Mouse (Mus musculus) left cerebral cortex, postnatal 36 days (tissue): ENCODE measurements around the gene Dennd6a. TPM values are rescaled to one million over a fixed set of nuclear protein-coding genes. Genes with fewer than 3 reads are reported as not detected.

Experiments
- DNase-seq, 2 experiments: peaks; one replicate each; pipeline ENCODE4 v3.0.0; 2021 to 2022; ENCODE audit warnings: low spot score in 2 of 2, mixed read lengths in 1 of 2
- intact Hi-C: fragments of 180-260 bp; cut with DNase I; formaldehyde crosslinking; loops from one replicate; pipeline ENCODE4 v1.15.1; 2025
- total RNA-seq, 2 experiments: library from RNA; stranded (reverse); gene quantifications; 2 replicates each; pipeline ENCODE4 v1.2.3; 2021

The Dennd6a gene
- total RNA-seq, 2 experiments from 2014 or later, result 23.6 to 26.7 TPM

- peak; percentile 99 for DNase-seq
- intact Hi-C loops, result loop anchor here (2.0 to 10.0 kb wide), 2 partner anchors 103 to 153 kb away; partner anchors contain the start of gene Slmap
Observed at GRCm38 (mm10) chr14:26637851-26638707, 64.4 kb downstream of the Dennd6a start, which contains the start of gene Arf4. Arf4 (plus strand) TSS chr14:26638074.

- DNase-seq, result peak in 1 of 2 experiments; percentile 35
- intact Hi-C loops, result loop anchor here (2.0 to 10.0 kb wide), 2 partner anchors 104 to 154 kb away; partner anchors contain the start of gene Slmap
Observed at GRCm38 (mm10) chr14:26638708-26639084, 65.0 kb downstream of the Dennd6a start.

- intact Hi-C loops, result loop anchor here (2.0 to 10.0 kb wide), 2 partner anchors 104 to 154 kb away; partner anchors contain the start of gene Slmap
- DNase-seq, result no peak
Observed at GRCm38 (mm10) chr14:26639251-26639650, 65.6 kb downstream of the Dennd6a start.

GRCm38 (mm10) chr14:26639961-26640360 is 66.3 kb downstream of the Dennd6a start:
- DNase-seq, result no peak
- intact Hi-C loops, result loop anchor here (2.0 to 10.0 kb wide), 2 partner anchors 105 to 155 kb away; partner anchors contain the start of gene Slmap

GRCm38 (mm10) chr14:26643006-26643624 is 69.5 kb downstream of the Dennd6a start:
- intact Hi-C loops, result no loop called here
- DNase-seq, result no peak

GRCm38 (mm10) chr14:26645989-26646650 is 72.5 kb downstream of the Dennd6a start:
- no peak for DNase-seq
- intact Hi-C loops, result no loop called here

GRCm38 (mm10) chr14:26647811-26648210 is 74.2 kb downstream of the Dennd6a start:
- intact Hi-C loops, result no loop called here
- DNase-seq, result no peak

- intact Hi-C loops, result no loop called here
- no peak for DNase-seq
Observed at GRCm38 (mm10) chr14:26651901-26652300, 78.2 kb downstream of the Dennd6a start.

GRCm38 (mm10) chr14:26658178-26658577 is 84.5 kb downstream of the Dennd6a start:
- intact Hi-C loops, result no loop called here
- no peak for DNase-seq

GRCm38 (mm10) chr14:26660233-26660632 is 86.6 kb downstream of the Dennd6a start:
- no peak for DNase-seq
- intact Hi-C loops, result no loop called here

GRCm38 (mm10) chr14:26662016-26662415 is 88.4 kb downstream of the Dennd6a start:
- intact Hi-C loops, result no loop called here
- no peak for DNase-seq

GRCm38 (mm10) chr14:26662488-26662887 is 88.8 kb downstream of the Dennd6a start:
- no peak for DNase-seq
- intact Hi-C loops, result no loop called here

- intact Hi-C loops, result no loop called here
- no peak for DNase-seq
Observed at GRCm38 (mm10) chr14:26663851-26664250, 90.2 kb downstream of the Dennd6a start.

GRCm38 (mm10) chr14:26667991-26668370 is 94.3 kb downstream of the Dennd6a start:
- intact Hi-C loops, result no loop called here
- no peak for DNase-seq

GRCm38 (mm10) chr14:26668371-26669291 is 95.0 kb downstream of the Dennd6a start:
- peak; percentile 64 to 72 for DNase-seq
- intact Hi-C loops, result no loop called here

- intact Hi-C loops, result loop anchor here (10.0 kb wide), 2 partner anchors 305 to 425 kb away; partner anchors contain the start of gene Appl1
- DNase-seq, result peak; percentile 94 to 95
Observed at GRCm38 (mm10) chr14:26669292-26670073, 95.8 kb downstream of the Dennd6a start, which contains the start of gene Pde12. Pde12 (minus strand) TSS chr14:26669883.

GRCm38 (mm10) chr14:26670964-26671363 is 97.3 kb downstream of the Dennd6a start:
- no peak for DNase-seq
- intact Hi-C loops, result loop anchor here (10.0 kb wide), 2 partner anchors 304 to 424 kb away; partner anchors contain the start of gene Appl1
